Mouse (Mus musculus): Measurements from ENCODE around the gene Adsl.

Adsl gene

DNA sequence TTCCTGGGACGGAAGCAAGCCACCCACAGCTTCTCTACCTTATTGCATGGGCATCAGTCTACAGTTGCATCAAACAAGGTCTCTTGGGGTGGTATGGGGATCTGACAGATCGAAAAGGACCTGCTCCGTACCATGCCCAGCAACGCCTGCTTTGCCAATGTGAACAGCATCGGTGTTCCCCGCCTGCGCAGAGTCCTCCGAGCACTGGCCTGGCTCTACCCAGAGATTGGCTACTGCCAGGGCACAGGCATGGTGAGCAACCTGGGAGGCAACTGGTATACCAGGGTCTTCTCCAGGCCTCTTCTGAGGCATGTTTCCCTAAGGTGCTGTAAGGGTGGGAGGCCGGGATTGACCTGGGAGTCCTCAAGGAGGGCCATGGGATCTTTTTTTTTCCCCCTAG is 59.0 kb downstream of the Adsl start:
- DNase-seq (ENCODE audit: low spot score) = no peak

GRCm38 (mm10) chr15:81007905-81008304 is 59.6 kb downstream of the Adsl start:
- no peak for DNase-seq (ENCODE audit: low spot score)

GRCm38 (mm10) chr15:81008689-81009123 is 60.4 kb downstream of the Adsl start:
- DNase-seq (ENCODE audit: low spot score) = no peak

GRCm38 (mm10) chr15:81010114-81010513 is 61.8 kb downstream of the Adsl start:
- no peak for DNase-seq (ENCODE audit: low spot score)

DNA sequence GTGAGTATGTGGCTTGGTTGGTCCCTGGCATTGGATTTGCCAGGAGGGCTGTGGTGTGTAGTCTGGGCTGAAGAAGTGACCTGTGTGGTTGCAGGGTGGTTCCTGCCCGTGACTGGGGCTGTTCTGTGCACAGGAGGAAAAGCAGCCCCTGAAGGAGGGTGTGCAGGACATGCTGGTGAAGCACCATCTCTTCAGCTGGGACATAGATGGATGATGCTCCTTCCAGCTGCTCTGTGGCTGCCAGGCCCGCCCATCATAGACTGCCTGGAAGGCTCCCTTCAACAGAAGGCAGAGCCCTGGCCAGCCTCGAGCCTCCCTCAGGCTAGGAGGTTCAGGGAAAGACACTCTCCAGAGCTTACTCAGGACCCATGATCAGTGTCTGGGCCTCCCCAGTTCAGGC is 63.2 kb downstream of the Adsl start:
- DNase-seq (ENCODE audit: low spot score) = no peak

DNA sequence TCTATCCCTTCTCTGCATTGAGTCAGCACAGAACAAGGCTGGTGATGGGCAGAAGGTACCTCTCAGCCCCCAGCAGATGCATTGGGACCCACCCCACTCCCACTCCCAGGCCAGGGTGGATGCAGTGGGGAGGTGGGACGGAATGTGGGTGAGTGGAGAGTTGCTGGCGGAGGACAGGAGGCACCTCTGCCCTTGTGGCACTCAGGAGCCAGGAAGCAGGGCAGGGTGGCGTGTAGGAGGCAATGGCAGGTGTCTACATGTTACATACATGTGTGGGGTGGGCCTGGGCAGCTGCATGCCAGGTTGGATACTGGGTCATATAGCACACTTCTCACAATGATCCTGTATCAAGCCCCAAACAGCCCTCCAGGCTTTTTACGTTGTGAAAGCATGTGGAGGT is 64.1 kb downstream of the Adsl start:
- no peak for DNase-seq (ENCODE audit: low spot score)

GRCm38 (mm10) chr15:81013186-81013585 is 64.9 kb downstream of the Adsl start:
- DNase-seq (ENCODE audit: low spot score) = no peak

GRCm38 (mm10) chr15:81015068-81015744 is 66.9 kb downstream of the Adsl start:
- DNase-seq (ENCODE audit: low spot score) = no peak

GRCm38 (mm10) chr15:81016488-81016887 is 68.2 kb downstream of the Adsl start:
- no peak for DNase-seq (ENCODE audit: low spot score)

- DNase-seq (ENCODE audit: low spot score) = no peak
Observed at GRCm38 (mm10) chr15:81017308-81017707, 69.0 kb downstream of the Adsl start.

All from c-Kit-positive CD71-positive TER-119-positive erythroid progenitor cells, embryonic 14.5 days (primary cell).